Mouse (Mus musculus): Measurements from ENCODE around the gene Myoc. TPM values are rescaled to one million over a fixed set of nuclear protein-coding genes. Genes with fewer than 3 reads are reported as not detected.
"Not testable (repeated sequence)": the region's sequence is repeated elsewhere in the genome, so short reads cannot be mapped to it uniquely, and the experiment has no call there.

The Myoc gene
- total RNA-seq (2015; ENCODE audit: low replicate concordance), result not detected in 2 replicates
- not detected in 2 replicates for total RNA-seq (2017; ENCODE audit: low replicate concordance)

GRCm38 (mm10) chr1:162639051-162639750 is at the start of gene Myoc:
TSS of gene Myoc (plus strand) at chr1:162639155.
- ATAC-seq (replicated peaks; ENCODE audit: low FRiP score, poor library complexity, severe bottlenecking), result no peak

GRCm38 (mm10) chr1:162589443-162589842 is 49.5 kb upstream of the Myoc start:
- no peak for ATAC-seq (replicated peaks; ENCODE audit: low FRiP score, poor library complexity, severe bottlenecking)

- no peak for ATAC-seq (replicated peaks; ENCODE audit: low FRiP score, poor library complexity, severe bottlenecking)
Measured at GRCm38 (mm10) chr1:162590415-162590997, 48.4 kb upstream of the Myoc start.

GRCm38 (mm10) chr1:162597379-162598102 is 41.4 kb upstream of the Myoc start:
- no peak for ATAC-seq (replicated peaks; ENCODE audit: low FRiP score, poor library complexity, severe bottlenecking)

GRCm38 (mm10) chr1:162599617-162600016 is 39.3 kb upstream of the Myoc start:
- no peak for ATAC-seq (replicated peaks; ENCODE audit: low FRiP score, poor library complexity, severe bottlenecking)

- ATAC-seq (replicated peaks; ENCODE audit: low FRiP score, poor library complexity, severe bottlenecking), result no peak
Measured at GRCm38 (mm10) chr1:162601288-162601687, 37.7 kb upstream of the Myoc start.

- ATAC-seq (replicated peaks; ENCODE audit: low FRiP score, poor library complexity, severe bottlenecking), result no peak
Measured at GRCm38 (mm10) chr1:162608127-162608526, 30.8 kb upstream of the Myoc start.

- ATAC-seq (replicated peaks; ENCODE audit: low FRiP score, poor library complexity, severe bottlenecking), result no peak
Measured at GRCm38 (mm10) chr1:162609633-162610250, 29.2 kb upstream of the Myoc start.

- no peak for ATAC-seq (replicated peaks; ENCODE audit: low FRiP score, poor library complexity, severe bottlenecking)
Measured at GRCm38 (mm10) chr1:162611191-162611590, 27.8 kb upstream of the Myoc start.

GRCm38 (mm10) chr1:162615511-162615910 is 23.4 kb upstream of the Myoc start:
- ATAC-seq (replicated peaks; ENCODE audit: low FRiP score, poor library complexity, severe bottlenecking), result no peak

- ATAC-seq (replicated peaks; ENCODE audit: low FRiP score, poor library complexity, severe bottlenecking), result no peak
Measured at GRCm38 (mm10) chr1:162620487-162620886, 18.5 kb upstream of the Myoc start.

- ATAC-seq (replicated peaks; ENCODE audit: low FRiP score, poor library complexity, severe bottlenecking), result no peak
Measured at GRCm38 (mm10) chr1:162623895-162624294, 15.1 kb upstream of the Myoc start.

- no peak for ATAC-seq (replicated peaks; ENCODE audit: low FRiP score, poor library complexity, severe bottlenecking)
Measured at GRCm38 (mm10) chr1:162625229-162625628, 13.7 kb upstream of the Myoc start.

- not testable (repeated sequence) for ATAC-seq (replicated peaks; ENCODE audit: low FRiP score, poor library complexity, severe bottlenecking)
Measured at GRCm38 (mm10) chr1:162627821-162628220, 11.1 kb upstream of the Myoc start.

- ATAC-seq (replicated peaks; ENCODE audit: low FRiP score, poor library complexity, severe bottlenecking), result not testable (repeated sequence)
Measured at GRCm38 (mm10) chr1:162628326-162628725, 10.6 kb upstream of the Myoc start.

GRCm38 (mm10) chr1:162635291-162635931 is 3.5 kb upstream of the Myoc start:
- ATAC-seq (replicated peaks; ENCODE audit: low FRiP score, poor library complexity, severe bottlenecking), result not testable (repeated sequence)

- ATAC-seq (replicated peaks; ENCODE audit: low FRiP score, poor library complexity, severe bottlenecking), result no peak
Measured at GRCm38 (mm10) chr1:162636516-162636915, 2.4 kb upstream of the Myoc start.

- ATAC-seq (replicated peaks; ENCODE audit: low FRiP score, poor library complexity, severe bottlenecking), result no peak
Measured at GRCm38 (mm10) chr1:162638535-162638934, 420 bp upstream of the Myoc start.

- ATAC-seq (replicated peaks; ENCODE audit: low FRiP score, poor library complexity, severe bottlenecking), result no peak
Measured at GRCm38 (mm10) chr1:162639861-162640260, 906 bp downstream of the Myoc start.

GRCm38 (mm10) chr1:162642591-162642990 is 3.6 kb downstream of the Myoc start:
- no peak for ATAC-seq (replicated peaks; ENCODE audit: low FRiP score, poor library complexity, severe bottlenecking)
